Mouse (Mus musculus): Measurements from ENCODE around the gene Dnah1. TPM values are rescaled to one million over a fixed set of nuclear protein-coding genes. Genes with fewer than 3 reads are reported as not detected.
A peak's percentile ranks its signal among the peaks of the same experiment; 100 is the strongest.

The Dnah1 gene
- polyA plus RNA-seq (2014; fragmentation: Nextera tagmentation; extraction: Ambion mirVana), result 3.6 and 4.3 TPM in 2 replicates

- Histone ChIP-seq H3K9me3 (ENCODE audit: control insufficient read depth, low read length) (no peaks in the 10 kb centered on the region), H3K4me3 (replicated peaks; ENCODE audit: low read length) (peak within 1 kb of the TSS; percentile 24), H3K27me3 (ENCODE audit: control insufficient read depth, insufficient read depth, low read length) (no peaks in the 10 kb centered on the region), H3K27ac (no peak within 1 kb of the TSS), H3K4me1 (replicated peaks; ENCODE audit: control insufficient read depth, insufficient read depth, low read length) (no peaks in the 10 kb centered on the region), H3K4me2 (replicated peaks) (peak within 1 kb of the TSS; percentile 50), H3K36me3 (replicated peaks; ENCODE audit: control insufficient read depth, insufficient read depth) (no peaks in the 10 kb centered on the region), H3K9ac (peak within 1 kb of the TSS; percentile 51)
- DNase-seq (ENCODE audit: low spot score) (no peak), ATAC-seq (ENCODE audit: low FRiP score) (no peak)
- 33% methylated on average over 28 of the region's 28 CpGs for WGBS
Measured at GRCm38 (mm10) chr14:31323849-31324792, at the start of gene Dnah1. TSS of gene Dnah1 (minus strand) at chr14:31323896.

- H3K4me3 ChIP-seq (replicated peaks; ENCODE audit: low read length), result no peak overlapping the region
- H3K27me3 ChIP-seq (ENCODE audit: control insufficient read depth, insufficient read depth, low read length), result no peaks in the 10 kb centered on the region
- H3K36me3 ChIP-seq (replicated peaks; ENCODE audit: control insufficient read depth, insufficient read depth), result peaks cover 92% of the 10 kb centered on the region
- no peaks in the 10 kb centered on the region for H3K4me1 ChIP-seq (replicated peaks; ENCODE audit: control insufficient read depth, insufficient read depth, low read length)
- no peak overlapping the region for H3K9ac ChIP-seq
- 93% methylated on average over 3 of the region's 3 CpGs for WGBS
- DNase-seq (ENCODE audit: low spot score) (no peak), ATAC-seq (ENCODE audit: low FRiP score) (no peak)
- H3K9me3 ChIP-seq (ENCODE audit: control insufficient read depth, low read length), result no peaks in the 10 kb centered on the region
- no peak overlapping the region for H3K4me2 ChIP-seq (replicated peaks)
- no peak overlapping the region for H3K27ac ChIP-seq
Measured at GRCm38 (mm10) chr14:31369377-31369776, 45.7 kb upstream of the Dnah1 start.

- no peaks in the 10 kb centered on the region for H3K4me1 ChIP-seq (replicated peaks; ENCODE audit: control insufficient read depth, insufficient read depth, low read length)
- H3K4me2 ChIP-seq (replicated peaks), result no peak overlapping the region
- WGBS, result 93% methylated on average over 7 of the region's 7 CpGs
- ATAC-seq (ENCODE audit: low FRiP score), result no peak
- H3K27me3 ChIP-seq (ENCODE audit: control insufficient read depth, insufficient read depth, low read length), result no peaks in the 10 kb centered on the region
- H3K9ac ChIP-seq, result no peak overlapping the region
- H3K9me3 ChIP-seq (ENCODE audit: control insufficient read depth, low read length), result no peaks in the 10 kb centered on the region
- H3K27ac ChIP-seq, result no peak overlapping the region
- peaks cover 92% of the 10 kb centered on the region for H3K36me3 ChIP-seq (replicated peaks; ENCODE audit: control insufficient read depth, insufficient read depth)
- H3K4me3 ChIP-seq (replicated peaks; ENCODE audit: low read length), result no peak overlapping the region
- no peak for DNase-seq (ENCODE audit: low spot score)
Measured at GRCm38 (mm10) chr14:31367951-31368350, 44.3 kb upstream of the Dnah1 start.

- H3K27me3 ChIP-seq (ENCODE audit: control insufficient read depth, insufficient read depth, low read length), result no peaks in the 10 kb centered on the region
- H3K27ac ChIP-seq, result no peak overlapping the region
- ATAC-seq (ENCODE audit: low FRiP score) (no peak), DNase-seq (ENCODE audit: low spot score) (peak; percentile 73)
- H3K9me3 ChIP-seq (ENCODE audit: control insufficient read depth, low read length), result no peaks in the 10 kb centered on the region
- H3K9ac ChIP-seq, result no peak overlapping the region
- H3K36me3 ChIP-seq (replicated peaks; ENCODE audit: control insufficient read depth, insufficient read depth), result peaks cover 94% of the 10 kb centered on the region
- no peaks in the 10 kb centered on the region for H3K4me1 ChIP-seq (replicated peaks; ENCODE audit: control insufficient read depth, insufficient read depth, low read length)
- H3K4me2 ChIP-seq (replicated peaks), result no peak overlapping the region
- H3K4me3 ChIP-seq (replicated peaks; ENCODE audit: low read length), result no peak overlapping the region
Measured at GRCm38 (mm10) chr14:31365350-31365749, 41.7 kb upstream of the Dnah1 start.

- DNase-seq (ENCODE audit: low spot score) (no peak), ATAC-seq (ENCODE audit: low FRiP score) (no peak)
- WGBS, result 98% methylated on average over 4 of the region's 4 CpGs
- H3K9me3 ChIP-seq (ENCODE audit: control insufficient read depth, low read length), result no peaks in the 10 kb centered on the region
- no peaks in the 10 kb centered on the region for H3K4me1 ChIP-seq (replicated peaks; ENCODE audit: control insufficient read depth, insufficient read depth, low read length)
- H3K27ac ChIP-seq, result no peak overlapping the region
- H3K36me3 ChIP-seq (replicated peaks; ENCODE audit: control insufficient read depth, insufficient read depth), result peaks cover 92% of the 10 kb centered on the region
- no peak overlapping the region for H3K4me2 ChIP-seq (replicated peaks)
- no peak overlapping the region for H3K4me3 ChIP-seq (replicated peaks; ENCODE audit: low read length)
- no peak overlapping the region for H3K9ac ChIP-seq
- no peaks in the 10 kb centered on the region for H3K27me3 ChIP-seq (ENCODE audit: control insufficient read depth, insufficient read depth, low read length)
Measured at GRCm38 (mm10) chr14:31364589-31364988, 40.9 kb upstream of the Dnah1 start.

- H3K9ac ChIP-seq, result no peak overlapping the region
- no peak overlapping the region for H3K27ac ChIP-seq
- no peak overlapping the region for H3K4me3 ChIP-seq (replicated peaks; ENCODE audit: low read length)
- peaks cover 88% of the 10 kb centered on the region for H3K36me3 ChIP-seq (replicated peaks; ENCODE audit: control insufficient read depth, insufficient read depth)
- H3K4me1 ChIP-seq (replicated peaks; ENCODE audit: control insufficient read depth, insufficient read depth, low read length), result no peaks in the 10 kb centered on the region
- no peak overlapping the region for H3K4me2 ChIP-seq (replicated peaks)
- no peaks in the 10 kb centered on the region for H3K27me3 ChIP-seq (ENCODE audit: control insufficient read depth, insufficient read depth, low read length)
- ATAC-seq (ENCODE audit: low FRiP score), result no peak
- DNase-seq (ENCODE audit: low spot score), result no peak
- 90% methylated on average over 2 of the region's 2 CpGs for WGBS
- H3K9me3 ChIP-seq (ENCODE audit: control insufficient read depth, low read length), result no peaks in the 10 kb centered on the region
Measured at GRCm38 (mm10) chr14:31362236-31362635, 38.5 kb upstream of the Dnah1 start.

GRCm38 (mm10) chr14:31345367-31345766 lies 21.7 kb upstream of the Dnah1 start:
- no peaks in the 10 kb centered on the region for H3K4me1 ChIP-seq (replicated peaks; ENCODE audit: control insufficient read depth, insufficient read depth, low read length)
- no peaks in the 10 kb centered on the region for H3K9me3 ChIP-seq (ENCODE audit: control insufficient read depth, low read length)
- no peaks in the 10 kb centered on the region for H3K27me3 ChIP-seq (ENCODE audit: control insufficient read depth, insufficient read depth, low read length)
- H3K36me3 ChIP-seq (replicated peaks; ENCODE audit: control insufficient read depth, insufficient read depth), result peaks cover 68% of the 10 kb centered on the region
- DNase-seq (ENCODE audit: low spot score) (no peak), ATAC-seq (ENCODE audit: low FRiP score) (no peak)
- H3K9ac ChIP-seq, result no peak overlapping the region
- H3K4me3 ChIP-seq (replicated peaks; ENCODE audit: low read length), result no peak overlapping the region
- H3K4me2 ChIP-seq (replicated peaks), result no peak overlapping the region
- 89% methylated on average over 1 of the region's 1 CpGs for WGBS
- no peak overlapping the region for H3K27ac ChIP-seq

GRCm38 (mm10) chr14:31343241-31343640 lies 19.5 kb upstream of the Dnah1 start:
- DNase-seq (ENCODE audit: low spot score) (no peak), ATAC-seq (ENCODE audit: low FRiP score) (no peak)
- 84% methylated on average over 8 of the region's 8 CpGs for WGBS
- Histone ChIP-seq H3K9ac (no peak overlapping the region), H3K27ac (no peak overlapping the region), H3K4me2 (replicated peaks) (no peak overlapping the region), H3K4me1 (replicated peaks; ENCODE audit: control insufficient read depth, insufficient read depth, low read length) (peaks cover 5% of the 10 kb centered on the region), H3K9me3 (ENCODE audit: control insufficient read depth, low read length) (no peaks in the 10 kb centered on the region), H3K36me3 (replicated peaks; ENCODE audit: control insufficient read depth, insufficient read depth) (peaks cover 48% of the 10 kb centered on the region), H3K4me3 (replicated peaks; ENCODE audit: low read length) (no peak overlapping the region), H3K27me3 (ENCODE audit: control insufficient read depth, insufficient read depth, low read length) (no peaks in the 10 kb centered on the region)

GRCm38 (mm10) chr14:31337947-31338346 lies 14.3 kb upstream of the Dnah1 start:
- no peaks in the 10 kb centered on the region for H3K9me3 ChIP-seq (ENCODE audit: control insufficient read depth, low read length)
- H3K4me1 ChIP-seq (replicated peaks; ENCODE audit: control insufficient read depth, insufficient read depth, low read length), result peaks cover 22% of the 10 kb centered on the region
- peak overlapping the region; percentile 81 for H3K4me2 ChIP-seq (replicated peaks)
- H3K36me3 ChIP-seq (replicated peaks; ENCODE audit: control insufficient read depth, insufficient read depth), result peaks cover 11% of the 10 kb centered on the region
- H3K27me3 ChIP-seq (ENCODE audit: control insufficient read depth, insufficient read depth, low read length), result no peaks in the 10 kb centered on the region
- H3K27ac ChIP-seq, result no peak overlapping the region
- H3K9ac ChIP-seq, result peak overlapping the region; percentile 80
- DNase-seq (ENCODE audit: low spot score) (no peak), ATAC-seq (ENCODE audit: low FRiP score) (no peak)
- H3K4me3 ChIP-seq (replicated peaks; ENCODE audit: low read length), result peak overlapping the region; percentile 78
